Mouse (Mus musculus) right cerebral cortex, postnatal 36 days (tissue): ENCODE results near the gene Cdhr5.

Source experiments
- DNase-seq, 2 experiments: peaks; one replicate each; pipeline ENCODE4 v3.0.0; 2022; ENCODE audit warnings: low spot score in 2 of 2, mixed read lengths in 1 of 2

Gene Cdhr5

DNA sequence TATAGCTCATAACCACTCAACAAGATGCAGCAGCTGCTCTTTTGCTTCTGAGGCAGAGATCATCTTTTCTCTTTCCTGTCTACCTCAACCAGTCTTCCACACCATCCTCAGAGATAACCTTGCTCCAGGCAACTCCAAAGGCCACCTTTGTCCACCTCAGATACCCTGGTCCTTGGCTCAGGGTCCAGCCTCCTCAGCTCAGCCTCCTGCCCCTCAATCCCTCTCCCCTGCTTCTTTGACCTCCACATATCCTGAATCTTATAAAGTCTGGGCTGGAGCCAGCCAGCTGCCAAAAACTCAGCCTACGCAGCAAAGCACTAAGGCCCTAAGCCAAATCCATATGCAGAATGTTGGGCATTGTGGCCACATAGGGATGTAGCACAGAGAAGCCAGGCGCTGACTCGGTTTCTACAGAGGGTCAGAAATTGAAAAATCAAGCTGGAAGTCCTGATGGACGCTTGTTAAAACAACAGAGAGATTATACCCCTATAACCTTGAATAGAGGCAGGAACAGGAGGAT is 53.8 kb downstream of the Cdhr5 start:
- no peak for DNase-seq

DNA sequence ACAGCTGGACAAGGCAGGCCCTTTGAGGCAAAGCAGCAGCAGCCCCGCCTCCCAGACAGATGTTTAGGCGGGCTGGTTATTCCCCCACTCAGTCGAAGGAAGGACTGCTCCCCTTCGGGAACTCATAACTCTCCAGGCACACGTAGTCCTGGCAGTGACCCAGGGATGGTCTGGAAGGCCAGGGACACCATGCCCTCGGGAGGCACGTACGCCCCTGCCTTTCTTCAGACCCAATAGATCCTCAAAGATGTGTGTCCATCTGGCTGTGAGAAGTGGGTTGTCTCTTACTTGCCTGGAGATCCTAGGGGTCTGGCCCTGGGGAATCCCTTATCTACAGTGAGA is 54.5 kb downstream of the Cdhr5 start:
- DNase-seq = no peak

DNA sequence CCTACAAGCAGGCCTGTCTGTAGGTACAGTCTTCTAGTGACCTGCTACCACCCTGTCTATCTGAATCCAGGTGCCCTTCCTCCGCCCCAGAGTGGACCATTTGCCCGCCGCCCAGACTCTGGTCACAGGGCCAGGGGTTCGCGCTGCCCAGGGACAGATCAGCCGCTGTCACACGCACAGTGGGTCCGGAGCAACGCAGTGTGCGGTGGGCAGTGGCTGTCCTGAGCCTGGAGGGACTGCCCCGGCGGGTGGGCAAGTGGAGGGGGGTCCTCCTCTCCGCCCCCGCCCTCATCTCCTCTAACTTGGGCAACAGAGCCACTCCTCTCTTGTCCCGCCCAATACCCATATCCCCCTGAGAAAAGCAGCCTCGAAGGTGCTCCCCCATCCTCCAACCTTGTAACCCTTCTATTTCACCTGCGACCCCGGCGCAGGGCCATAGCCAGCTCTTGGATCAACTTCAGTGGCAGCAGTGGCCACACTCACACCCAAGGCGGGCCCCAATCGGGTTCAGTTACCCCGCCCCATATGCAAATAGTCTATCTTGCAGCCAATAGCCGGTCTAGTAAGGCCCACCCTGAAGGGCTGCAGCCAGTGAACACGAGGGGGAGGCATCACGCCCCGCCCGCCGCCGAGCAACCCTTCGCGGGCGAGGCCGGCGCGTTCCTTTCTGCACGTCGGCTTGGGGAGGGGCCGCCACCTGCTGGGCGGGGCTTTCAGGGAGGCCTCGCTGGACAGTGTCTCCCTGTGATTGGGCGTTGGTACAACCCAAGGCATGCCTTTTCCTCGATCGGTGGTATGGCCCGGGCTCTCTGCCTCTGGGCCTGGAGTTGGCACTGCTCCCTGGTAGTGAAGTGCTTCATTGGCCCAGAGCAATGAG is 55.1 kb downstream of the Cdhr5 start:
- DNase-seq = peak; percentile 90 to 93

DNA sequence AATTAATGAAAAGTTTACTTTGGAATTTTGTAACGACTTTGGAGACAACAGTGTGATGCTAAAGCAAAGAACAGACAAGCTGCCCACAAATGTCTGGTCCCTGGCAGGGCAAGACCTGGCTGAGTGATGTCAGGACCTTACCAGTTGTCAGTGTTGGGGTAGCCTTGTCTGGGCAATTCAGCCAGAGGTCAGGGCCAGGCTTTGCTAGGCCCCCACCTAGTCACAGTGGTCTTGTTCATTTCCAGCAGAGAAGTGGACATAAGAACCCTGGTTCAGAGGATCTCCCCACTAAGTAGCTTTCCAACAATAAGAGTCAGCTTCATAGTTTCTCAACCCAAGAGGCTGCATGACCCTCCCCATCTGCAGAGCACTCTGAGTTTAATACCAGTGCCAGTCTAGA is 56.2 kb downstream of the Cdhr5 start:
- no peak for DNase-seq

DNA sequence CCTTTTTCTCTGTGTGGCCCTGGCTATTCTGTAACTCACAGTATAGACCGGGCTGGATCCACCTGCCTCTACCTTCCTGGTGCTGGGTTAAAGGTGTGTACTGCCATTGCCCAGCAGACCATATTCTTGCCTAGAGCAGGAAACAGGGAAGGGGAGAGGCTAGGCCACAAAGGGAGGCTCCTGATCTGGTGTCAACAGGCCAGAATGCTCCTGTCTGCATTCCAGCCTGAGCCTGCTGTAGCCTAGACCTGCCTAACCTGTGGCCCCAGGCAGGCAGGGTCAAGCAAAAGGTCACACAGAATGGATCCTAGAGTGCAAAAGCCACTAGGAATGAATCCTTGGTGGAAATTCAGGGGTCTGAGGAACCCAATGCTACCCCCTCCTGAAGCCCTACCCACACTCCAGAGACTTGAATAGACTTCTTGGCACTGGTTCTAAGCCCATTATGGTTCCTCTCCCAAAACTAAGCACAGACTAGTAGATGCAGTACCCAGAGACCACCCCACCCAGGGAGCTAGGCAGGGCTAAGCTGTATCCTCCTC is 57.0 kb downstream of the Cdhr5 start:
- DNase-seq = no peak
